Mouse (Mus musculus): ENCODE measurements around the gene Cers2. TPM values are rescaled to one million over a fixed set of nuclear protein-coding genes. Genes with fewer than 3 reads are reported as not detected.
"Not testable (repeated sequence)": the region's sequence is repeated elsewhere in the genome, so short reads cannot be mapped to it uniquely, and the experiment has no call there.

The Cers2 gene
- polyA plus RNA-seq, 1 experiment from 2014 or later: 252 TPM

- Histone ChIP-seq H3K36me3 (ENCODE audit: inconsistent target) (peaks cover 18% of the 10 kb centered on the region; the same call in 1 of the 2 replicates), H3K4me3 (ENCODE audit: inconsistent target) (peak overlapping the region; percentile 46), H3K79me2 (ENCODE audit: inconsistent target) (peaks cover 25% of the 10 kb centered on the region)
- not testable (repeated sequence) for H3K27ac ChIP-seq
- 30% methylated on average over 4 of the region's 19 CpGs for WGBS (ENCODE audit: missing documents)
Measured at GRCm38 (mm10) chr3:95355911-95356544, 41.4 kb downstream of the Cers2 start.

DNA sequence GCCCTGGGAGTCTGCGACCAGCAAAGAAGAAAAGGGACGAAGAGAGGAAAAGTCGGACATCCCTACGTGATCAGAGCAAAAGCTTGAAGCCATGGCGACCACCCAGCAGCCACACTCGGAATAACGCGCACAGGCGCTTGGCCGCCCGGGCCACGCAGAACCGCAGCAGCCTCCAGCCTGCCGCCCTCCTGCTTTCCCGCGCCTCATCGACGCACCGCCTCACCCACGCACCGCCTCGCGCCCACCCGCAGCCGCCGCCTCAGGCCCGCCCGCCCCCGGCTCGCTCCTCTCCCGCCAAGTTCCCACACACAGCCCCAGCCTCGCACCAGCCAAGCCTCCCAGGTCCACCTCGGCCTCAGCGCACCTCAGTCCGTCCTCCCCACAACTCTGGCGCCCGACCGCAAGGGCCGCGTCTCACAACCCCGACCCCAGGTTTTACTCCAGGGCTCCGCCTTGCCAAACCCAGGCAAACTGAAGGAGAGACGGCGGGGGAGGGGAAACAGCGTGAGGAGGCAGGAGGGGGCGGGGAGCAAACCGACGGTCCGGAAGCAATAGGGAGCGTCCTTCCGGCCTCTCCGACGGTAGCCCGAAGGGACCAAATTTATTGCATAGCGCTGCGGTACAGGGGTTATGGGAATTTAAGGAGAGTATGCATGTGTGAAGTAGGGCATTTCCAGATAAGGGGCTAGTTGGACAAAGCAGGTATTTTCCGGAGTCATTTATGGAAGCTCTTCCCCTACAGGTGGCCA lies 42.3 kb downstream of the Cers2 start, which contains the start of gene Setdb1:
TSS of gene Setdb1 (minus strand) at position 502 of the 749 bp plus-strand sequence.
- H3K4me3 ChIP-seq (ENCODE audit: inconsistent target): peak within 1 kb of the TSS; percentile 46

DNA sequence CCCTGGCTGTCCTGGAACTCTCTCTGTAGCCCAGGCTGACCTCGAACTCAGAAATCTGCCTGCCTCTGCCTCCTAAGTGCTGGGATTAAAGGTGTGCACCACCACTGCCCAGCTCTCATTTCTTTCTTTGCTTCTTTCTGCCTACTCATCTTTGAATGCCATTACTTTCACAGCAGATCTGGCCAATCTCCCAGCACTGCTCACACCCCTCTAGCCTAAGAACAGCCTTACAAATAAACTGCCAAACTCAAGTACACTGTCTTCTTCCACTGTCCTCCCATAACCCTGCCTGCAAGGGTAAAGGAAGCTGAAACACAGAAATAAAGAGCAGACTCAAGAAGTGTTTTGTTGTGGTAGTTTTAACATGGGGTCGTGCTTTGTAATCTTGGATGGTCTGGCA lies 43.2 kb downstream of the Cers2 start:
- H3K79me2 ChIP-seq (ENCODE audit: inconsistent target): peaks cover 24% of the 10 kb centered on the region
- peaks cover 10% of the 10 kb centered on the region; the same call in 1 of the 2 replicates for H3K36me3 ChIP-seq (ENCODE audit: inconsistent target)
- H3K27ac ChIP-seq: no peak overlapping the region
- WGBS (ENCODE audit: missing documents): 96% methylated on average over 2 of the region's 2 CpGs
- H3K4me3 ChIP-seq (ENCODE audit: inconsistent target): no peak overlapping the region

More for the DNA sequence above, 42.3 kb downstream of the Cers2 start, which contains the start of gene Setdb1:
- WGBS (ENCODE audit: missing documents): under 1% methylated on average over 23 of the region's 57 CpGs
- H3K27ac ChIP-seq: not testable (repeated sequence)
- Histone ChIP-seq H3K36me3 (ENCODE audit: inconsistent target) (peaks cover 18% of the 10 kb centered on the region; the same call in 1 of the 2 replicates), H3K79me2 (ENCODE audit: inconsistent target) (peaks cover 25% of the 10 kb centered on the region)

- H3K27ac ChIP-seq; H3K4me3 ChIP-seq (ENCODE audit: inconsistent target): not testable (repeated sequence)
- 83% methylated on average over 3 of the region's 3 CpGs for WGBS (ENCODE audit: missing documents)
Measured at GRCm38 (mm10) chr3:95360276-95360675, 45.7 kb downstream of the Cers2 start.

DNA sequence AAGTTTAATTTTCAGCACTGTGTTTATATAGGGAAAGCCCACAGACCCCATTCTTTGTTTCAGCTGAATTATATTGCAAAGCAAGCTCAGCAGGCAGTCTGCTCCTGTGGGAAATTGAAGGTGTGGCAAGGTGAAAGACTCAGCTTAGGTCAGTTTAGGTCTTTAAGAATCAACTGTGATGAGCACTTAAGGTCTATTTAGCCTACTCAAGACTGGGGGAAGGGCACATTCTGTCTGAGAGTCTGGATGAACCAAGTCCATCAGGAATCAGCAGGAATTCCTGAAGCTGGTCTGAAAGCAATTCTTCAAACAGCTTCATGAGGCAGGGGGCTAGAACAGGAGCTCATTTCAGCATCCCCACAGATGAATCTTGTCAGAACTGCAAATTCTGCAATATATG lies 55.5 kb downstream of the Cers2 start:
- Histone ChIP-seq H3K79me2 (ENCODE audit: inconsistent target) (no peaks in the 10 kb centered on the region), H3K36me3 (ENCODE audit: inconsistent target) (no peaks in the 10 kb centered on the region), H3K4me3 (ENCODE audit: inconsistent target) (no peak overlapping the region), H3K27ac (no peak overlapping the region)

More at GRCm38 (mm10) chr3:95360276-95360675, 45.7 kb downstream of the Cers2 start:
- not testable (repeated sequence) for H3K36me3 ChIP-seq (ENCODE audit: inconsistent target); H3K79me2 ChIP-seq (ENCODE audit: inconsistent target)

Other genes with a start within 250 kb of the Cers2 start
- gene Pip5k1a, start 207.9 kb upstream of the Cers2 start, polyA plus RNA-seq (2018): 16.2 to 19.1 TPM (median 17.0 TPM) in 3 replicates
- gene Vps72, start 203.8 kb upstream of the Cers2 start, polyA plus RNA-seq (2018): 43.0 to 54.7 TPM (median 43.9 TPM) in 3 replicates
- not detected in 3 replicates for gene Tmod4, start 190.3 kb upstream of the Cers2 start, polyA plus RNA-seq (2018)
- gene Scnm1, start 180.8 kb upstream of the Cers2 start, polyA plus RNA-seq (2018): 24.9 to 62.9 TPM (median 34.6 TPM) in 3 replicates
- gene Lysmd1, start 180.7 kb upstream of the Cers2 start, polyA plus RNA-seq (2018): 3.6 to 5.0 TPM (median 5.0 TPM) in 3 replicates
- gene Tnfaip8l2, start 172.4 kb upstream of the Cers2 start, polyA plus RNA-seq (2018): 63.7 to 188 TPM (median 64.6 TPM) in 3 replicates
- gene Sema6c, start 154.3 kb upstream of the Cers2 start, polyA plus RNA-seq (2018): 0.09 to 0.48 TPM in 2 of 3 replicates, not detected in the other
- gene Gabpb2, start 96.9 kb upstream of the Cers2 start, polyA plus RNA-seq (2018): 13.5 to 15.9 TPM (median 13.5 TPM) in 3 replicates
- 76.1 to 100 TPM (median 91.6 TPM) in 3 replicates for gene Cdc42se1, start 86.1 kb upstream of the Cers2 start, polyA plus RNA-seq (2018)
- 13.2 to 18.6 TPM (median 17.4 TPM) in 3 replicates for gene Mllt11, start 82.6 kb upstream of the Cers2 start, polyA plus RNA-seq (2018)
- 0.16 to 0.29 TPM in 2 of 3 replicates, not detected in the other for gene Gm128, start 73.2 kb upstream of the Cers2 start, polyA plus RNA-seq (2018)
- not detected in 3 replicates for gene Bnipl, start 63.6 kb upstream of the Cers2 start, polyA plus RNA-seq (2018)
- 99.7 to 130 TPM (median 126 TPM) in 3 replicates for gene Mindy1, start 33.4 kb upstream of the Cers2 start, polyA plus RNA-seq (2018)
- 16.7 to 27.9 TPM (median 19.2 TPM) in 3 replicates for gene Prune1, start 32.7 kb upstream of the Cers2 start, polyA plus RNA-seq (2018)
- 4.7 to 5.1 TPM (median 4.8 TPM) in 3 replicates for gene Anxa9, start 7.6 kb upstream of the Cers2 start, polyA plus RNA-seq (2018)
- gene Setdb1, start 42.4 kb downstream of the Cers2 start, polyA plus RNA-seq (2018): 27.7 to 32.3 TPM (median 28.3 TPM) in 3 replicates
- not detected in 3 replicates for gene 4930558C23Rik, start 88.0 kb downstream of the Cers2 start, polyA plus RNA-seq (2018)
- gene Arnt, start 119.6 kb downstream of the Cers2 start, polyA plus RNA-seq (2018): 32.7 to 36.0 TPM (median 33.6 TPM) in 3 replicates
- gene Ctsk, start 184.5 kb downstream of the Cers2 start, polyA plus RNA-seq (2018): 4.6 to 5.0 TPM (median 4.8 TPM) in 3 replicates
- gene Ctss, start 212.0 kb downstream of the Cers2 start, polyA plus RNA-seq (2018): 4,472 to 5,209 TPM (median 4,886 TPM) in 3 replicates
- 0.09 TPM in 1 of 3 replicates, not detected in the others for gene Hormad1, start 244.9 kb downstream of the Cers2 start, polyA plus RNA-seq (2018)

All from macrophage (primary cell).